Mouse (Mus musculus) B cell, adult 2 months (primary cell): Measurements from ENCODE around the gene Olfr815.
"Not testable (repeated sequence)": the region's sequence is repeated elsewhere in the genome, so short reads cannot be mapped to it uniquely, and the experiment has no call there.

Source experiments
- DNase-seq, 2 experiments: peaks; one replicate each; pipeline ENCODE4 v3.0.0; 2022

The Olfr815 gene

GRCm38 (mm10) chr10:129905767-129906166 lies at the start of gene Olfr815:
Gene Olfr815, minus strand, starts transcription at chr10:129905867.
- not testable (repeated sequence) for DNase-seq

DNA sequence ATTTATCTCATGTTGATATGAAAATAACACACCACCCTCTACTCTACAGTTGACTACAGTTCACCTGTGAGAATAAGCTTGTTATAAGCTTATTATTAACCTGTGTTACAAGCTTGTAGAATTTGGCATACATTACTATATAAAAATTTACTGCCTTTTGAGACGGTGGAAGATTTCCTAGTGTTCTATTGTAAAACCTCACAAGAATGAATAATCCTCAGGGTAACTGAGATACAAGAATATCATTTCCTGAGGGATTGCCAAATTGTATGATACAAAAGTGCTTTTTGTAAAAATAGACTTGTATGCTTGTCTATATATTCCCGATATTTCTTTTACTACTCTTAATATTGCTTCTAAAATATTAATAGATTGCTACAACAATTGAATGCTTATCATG lies 43.3 kb upstream of the Olfr815 start, which contains the start of gene Olfr818:
TSS of gene Olfr818 (minus strand) at position 101 of the 400 bp plus-strand sequence.
- no peak for DNase-seq

- no peak for DNase-seq
Observed at GRCm38 (mm10) chr10:129915497-129915896, 9.8 kb upstream of the Olfr815 start, which contains the start of gene Olfr816. Gene Olfr816, minus strand, starts transcription at chr10:129915597.

GRCm38 (mm10) chr10:129885934-129886333 lies 19.7 kb downstream of the Olfr815 start:
- DNase-seq = no peak

GRCm38 (mm10) chr10:129885496-129885895 lies 20.2 kb downstream of the Olfr815 start:
- DNase-seq = not testable (repeated sequence)

DNA sequence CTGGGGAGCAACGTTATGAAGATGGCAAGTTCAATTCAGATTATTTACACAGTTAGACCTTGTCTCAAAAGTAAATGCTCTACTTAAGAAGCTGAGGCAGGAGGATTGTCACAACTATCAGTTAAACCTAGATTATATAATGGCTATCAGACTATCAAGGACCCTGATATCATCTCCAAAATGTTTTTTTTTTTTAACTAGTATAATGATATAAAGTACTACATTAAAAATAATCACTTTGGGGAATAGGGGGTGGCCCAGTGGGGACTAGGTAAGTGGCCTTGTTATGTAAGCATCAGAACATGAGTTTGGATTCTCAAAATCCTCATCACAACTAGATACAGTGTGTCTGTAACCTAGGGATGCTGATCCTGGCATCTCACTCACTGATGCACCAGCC lies 25.9 kb downstream of the Olfr815 start, which contains the start of gene Olfr814:
TSS of gene Olfr814 (minus strand) at position 101 of the 400 bp plus-strand sequence.
- not testable (repeated sequence) for DNase-seq

DNA sequence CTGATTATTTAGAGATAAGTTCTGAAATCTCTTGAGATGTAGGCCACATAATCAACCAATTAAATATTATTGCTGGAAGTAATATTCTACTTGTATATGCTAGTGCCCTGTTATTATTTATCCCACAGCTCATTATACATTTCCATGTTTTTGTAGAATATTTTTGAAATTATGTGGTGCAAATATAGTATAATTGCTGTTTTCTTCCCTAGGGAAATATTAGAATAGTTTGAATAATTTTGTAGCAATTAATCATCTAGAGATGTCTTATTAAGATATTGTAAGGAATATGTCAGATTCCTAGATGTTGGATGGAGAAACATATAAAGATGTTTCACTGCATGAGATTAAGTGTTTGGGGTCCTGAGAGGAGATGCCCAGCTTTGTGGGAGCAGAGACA lies 50.6 kb downstream of the Olfr815 start, which contains the start of gene Olfr813:
TSS of gene Olfr813 (plus strand) at position 301 of the 400 bp plus-strand sequence.
- no peak for DNase-seq
